Mouse (Mus musculus): ENCODE results near the gene Nup188.

DNA sequence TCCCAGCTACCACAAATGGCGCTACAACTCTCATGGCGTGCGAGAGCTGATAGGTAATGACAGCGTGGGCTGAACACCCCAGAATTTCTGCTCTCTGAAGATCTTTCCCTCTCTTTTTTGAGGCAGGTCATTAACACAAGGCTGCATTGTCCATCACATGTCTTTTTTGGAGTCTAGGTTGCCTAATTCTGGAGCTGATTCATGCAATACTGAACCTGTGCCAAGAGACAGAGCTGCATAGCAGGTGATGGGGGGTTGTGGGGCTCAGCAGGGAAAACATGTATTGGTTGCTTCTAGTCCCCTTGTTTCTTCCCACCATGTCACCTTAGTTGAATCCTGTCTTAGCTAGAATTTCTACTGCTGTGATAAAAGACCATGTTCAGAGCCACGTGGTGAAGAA is 39.1 kb downstream of the Nup188 start:
- TF ChIP-seq CTCF (IDR thresholded peaks at IDR 0.05; ENCODE audit: low read depth, low read length) (no peak), TAL1 (conservative IDR thresholded peaks at IDR 0.05; ENCODE audit: low read depth, low read length) (no peak), GATA1 (IDR thresholded peaks at IDR 0.05; ENCODE audit: borderline replicate concordance, low read length) (no peak), GATA2 (IDR thresholded peaks at IDR 0.05; ENCODE audit: borderline replicate concordance, low read depth, low read length) (no peak)

Data from G1E (cell line).